Mouse (Mus musculus) lung, embryonic 16.5 days (tissue): ENCODE data around the gene H60b. TPM values are rescaled to one million over a fixed set of nuclear protein-coding genes. Genes with fewer than 3 reads are reported as not detected.

Source experiments
- polyA plus RNA-seq: library from polyadenylated mRNA; unstranded; fragments of >200 nt; fragmentation: Nextera tagmentation; extraction: Ambion mirVana; gene quantifications from 2 replicates; pipeline ENCODE4 v1.2.1, GENCODE M21; 2015

The H60b gene
- polyA plus RNA-seq, 1 experiment from 2014 or later: 0.99 TPM

Other genes with a start within 250 kb of the H60b start
- gene 4930444G20Rik, start 90.5 kb upstream of the H60b start, polyA plus RNA-seq: not detected in 2 replicates
- 24.5 and 31.4 TPM in 2 replicates for gene E030030I06Rik, start 9.3 kb upstream of the H60b start, polyA plus RNA-seq
- 9.0 and 10.8 TPM in 2 replicates for gene Raet1e, start within 50 bp of the H60b start, polyA plus RNA-seq
- gene Raet1d, start 202.0 kb downstream of the H60b start, polyA plus RNA-seq: 9.4 and 9.7 TPM in 2 replicates